Mouse (Mus musculus) heart, embryonic 13.5 days (tissue): Measurements from ENCODE around the gene Pja2. TPM values are rescaled to one million over a fixed set of nuclear protein-coding genes. Genes with fewer than 3 reads are reported as not detected.
A peak's percentile ranks its signal among the peaks of the same experiment; 100 is the strongest.
"Not testable (repeated sequence)": the region's sequence is repeated elsewhere in the genome, so short reads cannot be mapped to it uniquely, and the experiment has no call there.

ENCODE experiments used
- ATAC-seq: fragments of 200-750 bp; cut with Nextera tagmentation; 2 replicates; pipeline ENCODE4 v1.8.0; 2017; ENCODE audit warnings: moderate TSS enrichment; ENCODE audit not compliant: insufficient number of reproducible peaks, low FRiP score, low TSS enrichment; ENCODE audit errors: extremely low read depth
- H3K27ac ChIP-seq: fragments of 300-500 bp; sonication (generic); replicated peaks from 2 replicates; pipeline ENCODE4 v1.5.1; 2015; ENCODE audit warnings: moderate library complexity, mild to moderate bottlenecking, inconsistent platforms
- H3K27me3 ChIP-seq: fragments of 300-500 bp; sonication (generic); replicated peaks from 2 replicates; pipeline ENCODE4 v1.6.1; 2015; ENCODE audit warnings: mild to moderate bottlenecking, inconsistent platforms
- H3K36me3 ChIP-seq: fragments of 300-500 bp; sonication (generic); 2 replicates; pipeline ENCODE4 v1.6.1; 2015; ENCODE audit warnings: mild to moderate bottlenecking, inconsistent platforms
- H3K4me1 ChIP-seq: fragments of 300-500 bp; sonication (generic); 2 replicates; pipeline ENCODE4 v1.6.1; 2015; ENCODE audit warnings: inconsistent platforms
- H3K4me2 ChIP-seq: fragments of 300-500 bp; sonication (generic); 2 replicates; pipeline ENCODE4 v1.6.1; 2015; ENCODE audit warnings: inconsistent platforms, mild to moderate bottlenecking, moderate library complexity
- H3K4me3 ChIP-seq: fragments of 300-500 bp; sonication (generic); 2 replicates; pipeline ENCODE4 v1.5.1; 2015; ENCODE audit warnings: moderate library complexity, mild to moderate bottlenecking, inconsistent platforms
- H3K9ac ChIP-seq: fragments of 300-500 bp; sonication (generic); 2 replicates; pipeline ENCODE4 v1.6.1; 2015; ENCODE audit warnings: inconsistent platforms, mild to moderate bottlenecking, moderate library complexity
- H3K9me3 ChIP-seq: fragments of 300-500 bp; sonication (generic); 2 replicates; pipeline ENCODE4 v1.6.1; 2016; ENCODE audit warnings: inconsistent platforms
- WGBS: fragments of 180-500 bp; shearing (Covaris S2); methylation state at CpG from one replicate; pipeline ENCODE4 v1.1.7; 2015; ENCODE audit warnings: mixed read lengths; 5-methylcytosine and 5-hydroxymethylcytosine counted together
- polyA plus RNA-seq: library from polyadenylated mRNA; unstranded; fragments of >200 nt; fragmentation: Nextera tagmentation; extraction: Ambion mirVana; gene quantifications from 2 replicates; pipeline ENCODE4 v1.2.1, GENCODE M21; 2015

The Pja2 gene
- polyA plus RNA-seq, 1 experiment from 2014 or later = 68.4 TPM

- H3K9me3 ChIP-seq, H3K27me3 ChIP-seq, H3K4me3 ChIP-seq, H3K27ac ChIP-seq, H3K9ac ChIP-seq, ATAC-seq, H3K4me2 ChIP-seq: not testable (repeated sequence)
- peaks cover 74% of the 10 kb centered on the region for H3K36me3 ChIP-seq
- H3K4me1 ChIP-seq = peaks cover 18% of the 10 kb centered on the region; the same call in 1 of the 2 replicates
- 89% methylated on average over 3 of the region's 3 CpGs for WGBS
Observed at GRCm38 (mm10) chr17:64281368-64281767, 50.3 kb downstream of the Pja2 start.

DNA sequence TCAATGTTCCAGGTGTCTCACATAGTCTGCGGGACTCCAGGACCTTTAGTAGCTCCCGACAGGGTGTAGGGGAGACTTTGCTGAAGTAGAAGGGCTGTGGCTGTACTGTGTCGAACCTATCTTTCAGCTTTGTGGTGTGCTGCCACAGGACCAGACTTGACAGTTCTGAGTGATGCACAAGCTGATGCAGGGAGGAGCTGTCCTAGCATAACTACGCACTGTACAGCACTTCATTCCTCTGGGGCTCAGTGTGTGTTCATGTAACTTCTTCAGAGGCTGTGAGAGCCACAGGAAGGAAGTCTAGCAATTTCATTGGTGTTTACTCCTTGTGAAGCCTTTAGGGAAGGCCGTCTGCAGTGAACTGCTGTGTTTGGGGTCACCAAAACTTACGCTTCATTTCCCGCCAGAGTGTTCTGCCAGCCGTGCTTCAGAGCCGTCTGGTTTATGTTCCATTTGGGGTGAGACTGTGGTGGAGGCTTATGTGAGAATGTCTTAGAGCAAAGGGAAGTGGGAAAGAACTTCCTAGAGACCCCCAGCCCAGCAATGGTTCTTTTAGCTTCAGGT lies 54.0 kb downstream of the Pja2 start:
- 70% methylated on average over 9 of the region's 9 CpGs for WGBS
- H3K4me3 ChIP-seq = no peak overlapping the region
- no peaks in the 10 kb centered on the region for H3K9me3 ChIP-seq
- ATAC-seq = no peak
- peaks cover 38% of the 10 kb centered on the region for H3K36me3 ChIP-seq
- no peaks in the 10 kb centered on the region for H3K27me3 ChIP-seq
- no peak overlapping the region for H3K4me2 ChIP-seq
- no peak overlapping the region for H3K27ac ChIP-seq
- H3K4me1 ChIP-seq = peaks cover 36% of the 10 kb centered on the region
- H3K9ac ChIP-seq = no peak overlapping the region

GRCm38 (mm10) chr17:64276666-64277065 lies 55.0 kb downstream of the Pja2 start:
- no peak overlapping the region for H3K27ac ChIP-seq
- H3K4me2 ChIP-seq = no peak overlapping the region
- no peaks in the 10 kb centered on the region for H3K27me3 ChIP-seq
- 76% methylated on average over 5 of the region's 5 CpGs for WGBS
- no peak for ATAC-seq
- H3K36me3 ChIP-seq = peaks cover 28% of the 10 kb centered on the region
- no peak overlapping the region for H3K9ac ChIP-seq
- H3K4me3 ChIP-seq = no peak overlapping the region
- peaks cover 36% of the 10 kb centered on the region for H3K4me1 ChIP-seq
- no peaks in the 10 kb centered on the region for H3K9me3 ChIP-seq

DNA sequence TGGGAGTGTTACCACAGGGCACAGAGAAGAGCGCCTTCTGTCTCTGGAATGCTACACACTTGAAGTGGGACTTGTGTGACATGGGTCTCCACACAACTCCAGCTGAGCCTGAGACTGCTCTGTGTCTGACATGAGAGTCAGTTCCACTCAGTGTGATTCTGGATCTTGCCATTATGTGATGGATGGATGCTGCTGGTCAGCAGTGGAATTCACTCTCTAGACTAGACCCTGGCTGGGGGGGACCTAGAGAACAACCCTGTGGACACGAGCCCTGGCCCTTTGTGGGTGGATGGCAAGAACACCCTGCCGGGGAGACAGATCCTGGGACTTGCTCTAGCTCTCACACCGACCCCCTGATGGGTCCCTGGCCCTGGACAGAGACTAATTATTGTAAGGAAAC lies 56.5 kb downstream of the Pja2 start:
- 70% methylated on average over 4 of the region's 4 CpGs for WGBS

GRCm38 (mm10) chr17:64274341-64275105 lies 57.2 kb downstream of the Pja2 start:
- peaks cover 30% of the 10 kb centered on the region for H3K4me1 ChIP-seq
- ATAC-seq = no peak
- no peak overlapping the region for H3K9ac ChIP-seq
- no peak overlapping the region for H3K4me2 ChIP-seq
- no peaks in the 10 kb centered on the region for H3K27me3 ChIP-seq
- H3K36me3 ChIP-seq = peaks cover 14% of the 10 kb centered on the region
- H3K27ac ChIP-seq = 0 out of 2 replicates have a peak overlapping the region, but pooled peaks have one; percentile 12
- no peak overlapping the region for H3K4me3 ChIP-seq
- no peaks in the 10 kb centered on the region for H3K9me3 ChIP-seq
- WGBS = 57% methylated on average over 10 of the region's 10 CpGs

More for the DNA sequence above, 56.5 kb downstream of the Pja2 start:
- Histone ChIP-seq H3K27ac (0 out of 2 replicates have a peak overlapping the region, but pooled peaks have one; percentile 32), H3K4me2 (no peak overlapping the region), H3K9ac (no peak overlapping the region), H3K9me3 (no peaks in the 10 kb centered on the region), H3K4me1 (peaks cover 35% of the 10 kb centered on the region), H3K4me3 (no peak overlapping the region), H3K27me3 (no peaks in the 10 kb centered on the region), H3K36me3 (peaks cover 21% of the 10 kb centered on the region)
- ATAC-seq = no peak

DNA sequence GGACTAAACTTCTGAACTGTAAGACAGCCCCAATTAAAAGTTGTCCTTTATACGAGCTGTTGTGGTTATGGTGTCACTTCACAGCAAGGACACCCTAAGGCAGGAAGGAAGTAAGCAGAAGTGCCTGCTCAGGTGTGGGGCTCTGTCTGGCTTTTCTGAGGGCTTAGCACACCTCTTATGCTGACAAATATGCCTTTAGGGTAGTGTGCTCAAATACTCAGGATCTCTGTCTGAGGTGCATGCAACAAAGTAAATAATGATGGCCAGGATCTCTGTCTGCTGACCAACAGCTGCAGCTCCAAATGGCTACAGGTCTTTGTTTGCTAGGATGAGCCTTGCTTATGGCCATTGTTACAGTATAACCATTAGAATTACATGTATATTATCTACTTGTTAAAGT lies 71.1 kb downstream of the Pja2 start:
- H3K9me3 ChIP-seq = peaks cover 8% of the 10 kb centered on the region; the same call in 1 of the 2 replicates
- ATAC-seq = no peak
- no peak overlapping the region for H3K4me3 ChIP-seq
- peaks cover 17% of the 10 kb centered on the region for H3K36me3 ChIP-seq
- H3K4me2 ChIP-seq = no peak overlapping the region
- H3K9ac ChIP-seq = no peak overlapping the region
- H3K27me3 ChIP-seq = no peaks in the 10 kb centered on the region
- WGBS = 81% methylated on average over 1 of the region's 1 CpGs
- no peak overlapping the region for H3K27ac ChIP-seq
- H3K4me1 ChIP-seq = no peaks in the 10 kb centered on the region

- Histone ChIP-seq H3K9ac (no peak overlapping the region), H3K27me3 (no peaks in the 10 kb centered on the region), H3K4me3 (no peak overlapping the region), H3K4me2 (no peak overlapping the region), H3K27ac (no peak overlapping the region), H3K4me1 (no peaks in the 10 kb centered on the region), H3K36me3 (no peaks in the 10 kb centered on the region), H3K9me3 (no peaks in the 10 kb centered on the region)
- 56% methylated on average over 3 of the region's 3 CpGs for WGBS
- ATAC-seq = no peak
Observed at GRCm38 (mm10) chr17:64248246-64248645, 83.5 kb downstream of the Pja2 start.

- no peaks in the 10 kb centered on the region for H3K36me3 ChIP-seq
- H3K27me3 ChIP-seq = no peaks in the 10 kb centered on the region
- no peaks in the 10 kb centered on the region for H3K4me1 ChIP-seq
- no peak overlapping the region for H3K9ac ChIP-seq
- no peaks in the 10 kb centered on the region for H3K9me3 ChIP-seq
- 49% methylated on average over 12 of the region's 12 CpGs for WGBS
- no peak overlapping the region for H3K4me2 ChIP-seq
- no peak overlapping the region for H3K4me3 ChIP-seq
- H3K27ac ChIP-seq = no peak overlapping the region
- ATAC-seq = no peak
Observed at GRCm38 (mm10) chr17:64242898-64243297, 88.8 kb downstream of the Pja2 start.

GRCm38 (mm10) chr17:64242310-64242859 lies 89.3 kb downstream of the Pja2 start:
- WGBS = 63% methylated on average over 9 of the region's 9 CpGs
- H3K27ac ChIP-seq = no peak overlapping the region
- no peaks in the 10 kb centered on the region for H3K27me3 ChIP-seq
- H3K4me3 ChIP-seq = no peak overlapping the region
- no peaks in the 10 kb centered on the region for H3K36me3 ChIP-seq
- H3K4me2 ChIP-seq = no peak overlapping the region
- no peak for ATAC-seq
- H3K9ac ChIP-seq = no peak overlapping the region
- H3K9me3 ChIP-seq = no peaks in the 10 kb centered on the region
- H3K4me1 ChIP-seq = no peaks in the 10 kb centered on the region

- Histone ChIP-seq H3K4me1 (no peaks in the 10 kb centered on the region), H3K9ac (no peak overlapping the region), H3K36me3 (no peaks in the 10 kb centered on the region), H3K27ac (no peak overlapping the region), H3K27me3 (no peaks in the 10 kb centered on the region), H3K4me3 (no peak overlapping the region), H3K4me2 (no peak overlapping the region), H3K9me3 (no peaks in the 10 kb centered on the region)
- 80% methylated on average over 11 of the region's 11 CpGs for WGBS
- ATAC-seq = no peak
Observed at GRCm38 (mm10) chr17:64241544-64242292, 90.0 kb downstream of the Pja2 start.

DNA sequence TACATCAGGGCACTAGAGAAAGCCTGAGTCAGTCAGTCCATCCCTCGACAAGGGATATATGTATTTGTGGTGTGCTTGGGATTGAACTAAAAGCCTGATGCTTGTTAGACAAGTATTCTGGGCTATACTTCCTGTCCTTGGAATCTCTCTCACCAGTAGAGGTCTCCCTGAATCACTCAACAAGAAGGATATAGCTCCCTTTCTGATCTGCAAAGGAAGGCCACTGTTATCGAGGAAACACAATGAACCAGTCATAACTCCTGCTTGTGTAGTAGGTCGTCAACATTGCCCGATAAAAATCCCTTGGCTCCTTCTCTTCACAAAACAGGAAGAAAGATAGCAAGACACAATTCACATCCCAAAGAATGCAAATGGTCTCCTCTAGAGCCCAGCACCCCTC lies 99.6 kb downstream of the Pja2 start:
- H3K9ac ChIP-seq = no peak overlapping the region
- no peak for ATAC-seq
- no peaks in the 10 kb centered on the region for H3K36me3 ChIP-seq
- H3K4me1 ChIP-seq = no peaks in the 10 kb centered on the region
- H3K27me3 ChIP-seq = no peaks in the 10 kb centered on the region
- no peak overlapping the region for H3K4me2 ChIP-seq
- 0 out of 2 replicates have a peak overlapping the region, but pooled peaks have one; percentile 15 for H3K27ac ChIP-seq
- no peak overlapping the region for H3K4me3 ChIP-seq
- WGBS = 41% methylated on average over 4 of the region's 4 CpGs
- H3K9me3 ChIP-seq = no peaks in the 10 kb centered on the region
